Mouse (Mus musculus) lung, postnatal 4 days (tissue): Measurements from ENCODE around the gene Gpr153.

ENCODE experiments used
- DNase-seq, 2 experiments: peaks; one replicate each; pipeline ENCODE4 v3.0.0; 2021

Gene Gpr153

GRCm38 (mm10) chr4:152321464-152321863 lies 47.4 kb downstream of the Gpr153 start:
- no peak for DNase-seq

GRCm38 (mm10) chr4:152324641-152325562 lies 50.9 kb downstream of the Gpr153 start:
- no peak for DNase-seq

GRCm38 (mm10) chr4:152325574-152326411 lies 51.8 kb downstream of the Gpr153 start, which contains the start of gene Rpl22:
TSS of gene Rpl22 (plus strand) at chr4:152325742.
- peak; percentile 95 to 97 for DNase-seq

GRCm38 (mm10) chr4:152326543-152326942 lies 52.5 kb downstream of the Gpr153 start:
- DNase-seq: no peak

- DNase-seq: peak in 1 of 2 experiments; percentile 51
These were observed 54.7 kb downstream of the Gpr153 start for GRCm38 (mm10) chr4:152328691-152329090.

- peak; percentile 70 to 80 for DNase-seq
These were observed 58.9 kb downstream of the Gpr153 start for GRCm38 (mm10) chr4:152332952-152333351.

GRCm38 (mm10) chr4:152333587-152333986 lies 59.6 kb downstream of the Gpr153 start:
- no peak for DNase-seq
